Mouse (Mus musculus): ENCODE measurements at regions not wholly inside any gene's neighbourhood (a gene's known extent, or its start where the extent isn't known, plus 50 kb on each side); places are given as distances from the start of the nearest gene placed in this dataset.

- Histone ChIP-seq H3K9me3 (ENCODE audit: control insufficient read depth, insufficient read depth, low read depth, low read length) (no peaks in the 10 kb centered on the region), H3K9ac (ENCODE audit: insufficient read depth, low read depth, low read length, poor library complexity, severe bottlenecking) (no peak overlapping the region), H3K4me1 (ENCODE audit: control insufficient read depth in 2 of 2, insufficient read depth in 2 of 2, low read length in 2 of 2, poor library complexity in 1 of 2) (no peaks in the 10 kb centered on the region), H3K27ac (ENCODE audit: insufficient read depth, low read depth, low read length, poor library complexity, severe bottlenecking) (no peak overlapping the region), H3K36me3 (ENCODE audit: control insufficient read depth, insufficient read depth, low read length, poor library complexity, severe bottlenecking) (no peaks in the 10 kb centered on the region), H3K4me3 (ENCODE audit: insufficient read depth in 1 of 2, low read depth in 1 of 2, low read length in 2 of 2, poor library complexity in 1 of 2, severe bottlenecking in 1 of 2) (no peak overlapping the region)
- DNase-seq (ENCODE audit: low read depth, low spot score): no peak
- TF ChIP-seq MAFK (IDR thresholded peaks at IDR 0.05; ENCODE audit: insufficient read depth, low read depth, low read length): no peak
- TF ChIP-seq CHD2 (IDR thresholded peaks at IDR 0.05; ENCODE audit: low read depth, low read length): no peak
- no peak for TF ChIP-seq ZNF384 (IDR thresholded peaks at IDR 0.05; ENCODE audit: low read depth, low read length)
- no peak for TF ChIP-seq ZC3H11A (IDR thresholded peaks at IDR 0.05; ENCODE audit: borderline replicate concordance, low read depth, low read length)
- no peak for TF ChIP-seq HCFC1 (IDR thresholded peaks at IDR 0.05; ENCODE audit: borderline replicate concordance, insufficient read depth, low read length)
- in situ Hi-C loops (cut with MboI; ENCODE audit: low sequenced_read_pairs in 2 of 2, unreplicated experiment in 2 of 2): no loop called here
Measured at GRCm38 (mm10) chr1:90380034-90380705, 176.4 kb downstream of the Ackr3 start.

DNA sequence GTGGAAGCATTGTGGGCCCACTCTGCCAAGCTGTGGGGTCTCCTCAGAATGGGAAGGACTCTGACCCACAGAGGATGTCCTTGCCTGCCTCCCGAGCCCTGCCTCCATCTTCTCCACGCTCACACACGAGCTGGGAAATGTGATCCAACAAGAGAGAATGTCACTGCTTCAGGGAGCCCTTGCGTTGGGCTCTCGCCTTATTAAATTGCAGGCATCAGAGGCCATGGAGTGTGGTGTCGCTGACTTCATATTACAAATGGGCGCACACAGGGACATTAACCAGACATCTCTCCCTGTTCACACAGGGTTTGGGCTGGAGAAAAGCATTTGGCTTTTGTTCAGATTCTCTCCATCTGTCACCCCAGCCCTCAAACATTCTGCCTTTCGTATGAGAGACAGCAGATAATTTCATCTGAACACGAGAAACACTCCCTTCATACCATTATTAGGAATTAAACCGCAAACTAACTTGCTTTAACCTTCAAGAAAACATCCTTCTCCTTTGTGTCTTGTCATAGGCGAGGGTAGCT, 179.2 kb downstream of the Ackr3 start:
- Histone ChIP-seq H3K4me1 (ENCODE audit: control insufficient read depth in 2 of 2, insufficient read depth in 2 of 2, low read length in 2 of 2, poor library complexity in 1 of 2) (no peaks in the 10 kb centered on the region), H3K27ac (ENCODE audit: insufficient read depth, low read depth, low read length, poor library complexity, severe bottlenecking) (no peak overlapping the region), H3K9ac (ENCODE audit: insufficient read depth, low read depth, low read length, poor library complexity, severe bottlenecking) (no peak overlapping the region), H3K36me3 (ENCODE audit: control insufficient read depth, insufficient read depth, low read length, poor library complexity, severe bottlenecking) (no peaks in the 10 kb centered on the region), H3K9me3 (ENCODE audit: control insufficient read depth, insufficient read depth, low read depth, low read length) (no peaks in the 10 kb centered on the region), H3K4me3 (ENCODE audit: insufficient read depth in 1 of 2, low read depth in 1 of 2, low read length in 2 of 2, poor library complexity in 1 of 2, severe bottlenecking in 1 of 2) (no peak overlapping the region)
- TF ChIP-seq HCFC1 (IDR thresholded peaks at IDR 0.05; ENCODE audit: borderline replicate concordance, insufficient read depth, low read length) (no peak), ZC3H11A (IDR thresholded peaks at IDR 0.05; ENCODE audit: borderline replicate concordance, low read depth, low read length) (no peak), CHD2 (IDR thresholded peaks at IDR 0.05; ENCODE audit: low read depth, low read length) (no peak), ZNF384 (IDR thresholded peaks at IDR 0.05; ENCODE audit: low read depth, low read length) (no peak), MAFK (IDR thresholded peaks at IDR 0.05; ENCODE audit: insufficient read depth, low read depth, low read length) (no peak)
- no peak for DNase-seq (ENCODE audit: low read depth, low spot score)
- in situ Hi-C loops (cut with MboI; ENCODE audit: low sequenced_read_pairs in 2 of 2, unreplicated experiment in 2 of 2): no loop called here

DNA sequence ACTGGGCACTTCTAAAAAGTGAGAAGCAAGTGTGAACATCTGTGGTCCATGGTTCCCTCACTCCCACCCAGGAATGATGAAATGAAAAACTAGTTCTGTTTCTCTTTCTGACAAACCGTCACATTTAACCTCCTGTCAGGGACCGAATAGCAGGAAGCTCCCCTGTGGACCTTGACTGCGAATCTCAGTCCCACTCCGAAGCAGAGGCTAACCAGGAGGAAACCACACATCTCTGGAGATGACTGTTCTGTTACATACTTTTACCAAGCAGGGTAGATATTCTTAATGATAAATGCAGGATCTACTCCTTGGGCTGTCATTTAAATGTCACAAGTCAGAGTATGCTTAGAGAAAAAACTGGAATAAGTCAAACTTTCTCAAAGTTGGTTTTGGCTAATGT, 181.2 kb downstream of the Ackr3 start:
- Histone ChIP-seq H3K36me3 (ENCODE audit: control insufficient read depth, insufficient read depth, low read length, poor library complexity, severe bottlenecking) (no peaks in the 10 kb centered on the region), H3K9me3 (ENCODE audit: control insufficient read depth, insufficient read depth, low read depth, low read length) (no peaks in the 10 kb centered on the region), H3K4me3 (ENCODE audit: insufficient read depth in 1 of 2, low read depth in 1 of 2, low read length in 2 of 2, poor library complexity in 1 of 2, severe bottlenecking in 1 of 2) (no peak overlapping the region), H3K9ac (ENCODE audit: insufficient read depth, low read depth, low read length, poor library complexity, severe bottlenecking) (no peak overlapping the region), H3K4me1 (ENCODE audit: control insufficient read depth in 2 of 2, insufficient read depth in 2 of 2, low read length in 2 of 2, poor library complexity in 1 of 2) (no peaks in the 10 kb centered on the region), H3K27ac (ENCODE audit: insufficient read depth, low read depth, low read length, poor library complexity, severe bottlenecking) (no peak overlapping the region)
- DNase-seq (ENCODE audit: low read depth, low spot score): no peak
- no peak for TF ChIP-seq HCFC1 (IDR thresholded peaks at IDR 0.05; ENCODE audit: borderline replicate concordance, insufficient read depth, low read length)
- no peak for TF ChIP-seq CHD2 (IDR thresholded peaks at IDR 0.05; ENCODE audit: low read depth, low read length)
- TF ChIP-seq MAFK (IDR thresholded peaks at IDR 0.05; ENCODE audit: insufficient read depth, low read depth, low read length): no peak
- no peak for TF ChIP-seq ZC3H11A (IDR thresholded peaks at IDR 0.05; ENCODE audit: borderline replicate concordance, low read depth, low read length)
- no peak for TF ChIP-seq ZNF384 (IDR thresholded peaks at IDR 0.05; ENCODE audit: low read depth, low read length)
- in situ Hi-C loops (cut with MboI; ENCODE audit: low sequenced_read_pairs in 2 of 2, unreplicated experiment in 2 of 2): no loop called here

- in situ Hi-C loops (cut with MboI; ENCODE audit: low sequenced_read_pairs in 2 of 2, unreplicated experiment in 2 of 2): no loop called here
- no peak for TF ChIP-seq CHD2 (IDR thresholded peaks at IDR 0.05; ENCODE audit: low read depth, low read length)
- no peak for TF ChIP-seq ZNF384 (IDR thresholded peaks at IDR 0.05; ENCODE audit: low read depth, low read length)
- TF ChIP-seq MAFK (IDR thresholded peaks at IDR 0.05; ENCODE audit: insufficient read depth, low read depth, low read length): no peak
- no peak for TF ChIP-seq ZC3H11A (IDR thresholded peaks at IDR 0.05; ENCODE audit: borderline replicate concordance, low read depth, low read length)
- TF ChIP-seq HCFC1 (IDR thresholded peaks at IDR 0.05; ENCODE audit: borderline replicate concordance, insufficient read depth, low read length): no peak
- Histone ChIP-seq H3K27ac (ENCODE audit: insufficient read depth, low read depth, low read length, poor library complexity, severe bottlenecking) (no peak overlapping the region), H3K36me3 (ENCODE audit: control insufficient read depth, insufficient read depth, low read length, poor library complexity, severe bottlenecking) (no peaks in the 10 kb centered on the region), H3K4me1 (ENCODE audit: control insufficient read depth in 2 of 2, insufficient read depth in 2 of 2, low read length in 2 of 2, poor library complexity in 1 of 2) (no peaks in the 10 kb centered on the region), H3K4me3 (ENCODE audit: insufficient read depth in 1 of 2, low read depth in 1 of 2, low read length in 2 of 2, poor library complexity in 1 of 2, severe bottlenecking in 1 of 2) (no peak overlapping the region), H3K9me3 (ENCODE audit: control insufficient read depth, insufficient read depth, low read depth, low read length) (no peaks in the 10 kb centered on the region), H3K9ac (ENCODE audit: insufficient read depth, low read depth, low read length, poor library complexity, severe bottlenecking) (no peak overlapping the region)
- DNase-seq (ENCODE audit: low read depth, low spot score): no peak
Measured at GRCm38 (mm10) chr1:90386792-90387191, 183.0 kb downstream of the Ackr3 start.
